Mouse (Mus musculus) forebrain, embryonic 14.5 days (tissue): ENCODE data around the gene Vamp4. TPM values are rescaled to one million over a fixed set of nuclear protein-coding genes. Genes with fewer than 3 reads are reported as not detected.

Source experiments
- ATAC-seq: fragments of 200-750 bp; cut with Nextera tagmentation; 2 replicates; pipeline ENCODE4 v1.8.0; 2017; ENCODE audit warnings: mild to moderate bottlenecking, moderate library complexity
- DNase-seq: peaks from one replicate; pipeline ENCODE4 v3.0.0-alpha.2; 2015; ENCODE audit warnings: low spot score
- H3K27ac ChIP-seq: fragments of 300-500 bp; sonication (generic); 2 replicates; pipeline ENCODE4 v1.5.1; 2014; ENCODE audit warnings: low read depth, mild to moderate bottlenecking, control low read depth, low read length, moderate library complexity
- H3K27me3 ChIP-seq: fragments of 300-500 bp; sonication (generic); replicated peaks from 2 replicates; pipeline ENCODE4 v1.6.1; 2014; ENCODE audit warnings: low read length, control low read depth, mixed read lengths; ENCODE audit not compliant: control insufficient read depth, insufficient read depth
- H3K36me3 ChIP-seq: fragments of 300-500 bp; sonication (generic); 2 replicates; pipeline ENCODE4 v1.6.1; 2014; ENCODE audit warnings: low read length, control low read depth; ENCODE audit not compliant: control insufficient read depth, insufficient read depth
- H3K4me1 ChIP-seq: fragments of 300-500 bp; sonication (generic); 2 replicates; pipeline ENCODE4 v1.6.1; 2014; ENCODE audit warnings: antibody characterized with exemption, low read length, control low read depth; ENCODE audit not compliant: control insufficient read depth, insufficient read depth
- H3K4me2 ChIP-seq: fragments of 300-500 bp; sonication (generic); 2 replicates; pipeline ENCODE4 v1.6.1; 2014; ENCODE audit warnings: mild to moderate bottlenecking, control low read depth, low read length
- H3K4me3 ChIP-seq: fragments of 300-500 bp; sonication (generic); 2 replicates; pipeline ENCODE4 v1.5.1; 2014; ENCODE audit warnings: low read depth, low read length, control low read depth
- H3K9ac ChIP-seq: fragments of 300-500 bp; sonication (generic); 2 replicates; pipeline ENCODE4 v1.6.1; 2014; ENCODE audit warnings: mild to moderate bottlenecking, low read length, control low read depth, moderate library complexity
- H3K9me3 ChIP-seq: fragments of 300-500 bp; sonication (generic); replicated peaks from 2 replicates; pipeline ENCODE4 v1.6.1; 2016; ENCODE audit warnings: low read length, control low read depth, mixed read lengths; ENCODE audit not compliant: control insufficient read depth
- WGBS: fragments of 180-500 bp; shearing (Covaris S2); extraction: QIAGEN DNeasy Blood & Tissue Kit; methylation state at CpG from one replicate; pipeline ENCODE4 v1.1.7; 2014; 5-methylcytosine and 5-hydroxymethylcytosine counted together
- polyA plus RNA-seq: library from polyadenylated mRNA; unstranded; fragments of >200 nt; fragmentation: Nextera tagmentation; extraction: Ambion mirVana; gene quantifications from 2 replicates; pipeline ENCODE4 v1.2.1, GENCODE M21; 2014

Vamp4 gene
- polyA plus RNA-seq, 1 experiment from 2014 or later: 52.3 TPM

- Histone ChIP-seq H3K4me2 (no peak overlapping the region), H3K9ac (no peak overlapping the region), H3K4me3 (no peak overlapping the region), H3K36me3 (no peaks in the 10 kb centered on the region), H3K27ac (no peak overlapping the region), H3K9me3 (no peaks in the 10 kb centered on the region), H3K27me3 (no peaks in the 10 kb centered on the region), H3K4me1 (no peaks in the 10 kb centered on the region)
- 95% methylated on average over 14 of the region's 14 CpGs for WGBS
- DNase-seq (no peak), ATAC-seq (no peak)
These were observed 78.1 kb downstream of the Vamp4 start for GRCm38 (mm10) chr1:162648416-162648815.

Other genes starting within 250 kb of the Vamp4 start
- gene Dnm3, start 92.5 kb upstream of the Vamp4 start, polyA plus RNA-seq: 20.6 and 28.5 TPM in 2 replicates
- gene Mettl13, start 22.0 kb upstream of the Vamp4 start, polyA plus RNA-seq: 10.2 and 11.6 TPM in 2 replicates
- gene Myoc, start 68.6 kb downstream of the Vamp4 start, polyA plus RNA-seq: not detected in 2 replicates
- not detected in 2 replicates for gene Myocos, start 87.7 kb downstream of the Vamp4 start, polyA plus RNA-seq
- gene Prrc2c, start 170.0 kb downstream of the Vamp4 start, polyA plus RNA-seq: 100 and 130 TPM in 2 replicates
- gene Fmo4, start 243.5 kb downstream of the Vamp4 start, polyA plus RNA-seq: 0.12 and 0.22 TPM in 2 replicates